Mouse (Mus musculus) adrenal gland, postnatal 10 days (tissue): ENCODE data around the gene Pold1. TPM values are rescaled to one million over a fixed set of nuclear protein-coding genes. Genes with fewer than 3 reads are reported as not detected.

ENCODE experiments used
- DNase-seq: peaks from one replicate; pipeline ENCODE4 v3.0.0; 2021; ENCODE audit warnings: mixed read lengths
- total RNA-seq, 2 experiments: library from RNA; stranded (reverse); gene quantifications; 2 replicates each; pipeline ENCODE4 v1.2.3; 2021

Pold1 gene
- total RNA-seq, 2 experiments from 2014 or later = 20.6 to 30.7 TPM

DNA sequence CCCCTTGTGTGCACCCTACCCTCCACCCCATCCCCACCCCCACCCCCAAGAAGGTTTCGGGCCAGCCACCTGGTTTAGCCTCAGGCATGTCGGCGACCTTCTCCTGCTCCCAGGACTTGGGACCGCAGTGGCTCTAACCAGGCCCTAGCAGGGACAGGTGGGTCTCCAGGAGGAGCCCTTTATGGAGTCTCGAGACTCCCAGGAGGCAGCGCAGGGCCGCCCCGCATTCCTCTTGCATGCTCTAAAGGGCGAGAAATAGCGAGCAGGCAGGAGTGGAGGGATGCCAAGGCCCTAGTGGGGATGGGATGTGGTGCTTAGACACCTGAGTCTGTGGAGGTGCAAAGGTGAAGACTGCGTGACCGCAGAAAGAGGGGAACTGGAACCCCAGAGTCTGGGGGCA is 24.1 kb downstream of the Pold1 start, which contains the start of gene Mybpc2:
Mybpc2 (minus strand) TSS at position 155 of the 400 bp plus-strand sequence.
- DNase-seq = no peak

DNA sequence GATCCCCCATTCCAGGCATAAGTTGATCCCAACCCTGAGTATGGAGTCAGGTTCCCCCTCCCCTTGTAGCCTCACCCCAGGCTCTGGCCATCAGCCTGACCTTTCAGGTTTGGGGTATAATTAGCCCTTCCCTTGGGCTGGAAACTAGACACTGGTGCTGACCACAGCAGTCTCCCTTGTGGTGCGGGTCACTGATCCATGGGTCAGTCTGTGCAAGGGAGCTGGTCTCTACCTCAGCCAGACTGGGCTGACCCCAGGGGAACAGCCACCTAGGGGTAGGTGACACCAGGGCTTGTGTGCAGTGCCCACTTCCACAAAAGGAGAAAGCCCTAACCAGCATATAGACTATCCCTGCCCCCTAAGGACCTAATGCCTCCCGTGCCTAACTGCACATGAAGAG is 25.6 kb downstream of the Pold1 start:
- no peak for DNase-seq

DNA sequence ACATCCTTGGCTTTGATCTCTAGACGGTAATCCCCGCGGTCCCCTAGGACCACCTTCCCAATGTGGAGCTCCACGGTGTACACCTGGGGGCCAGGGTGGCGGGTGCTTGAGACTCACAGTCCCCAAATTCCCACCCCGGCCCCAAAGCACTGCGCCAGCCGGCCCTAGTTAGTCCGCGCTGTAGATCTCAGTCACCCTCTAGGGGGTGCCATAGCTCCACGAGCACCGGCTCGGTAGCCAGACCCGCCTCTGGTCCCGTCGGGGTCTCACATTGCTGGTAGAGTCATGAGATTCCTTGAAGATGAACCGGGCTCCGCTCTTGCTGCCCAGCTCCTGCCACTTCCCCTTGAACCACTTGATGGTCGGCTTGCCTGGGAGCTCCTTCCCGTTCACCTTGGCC is 26.9 kb downstream of the Pold1 start:
- peak; percentile 77 for DNase-seq

DNA sequence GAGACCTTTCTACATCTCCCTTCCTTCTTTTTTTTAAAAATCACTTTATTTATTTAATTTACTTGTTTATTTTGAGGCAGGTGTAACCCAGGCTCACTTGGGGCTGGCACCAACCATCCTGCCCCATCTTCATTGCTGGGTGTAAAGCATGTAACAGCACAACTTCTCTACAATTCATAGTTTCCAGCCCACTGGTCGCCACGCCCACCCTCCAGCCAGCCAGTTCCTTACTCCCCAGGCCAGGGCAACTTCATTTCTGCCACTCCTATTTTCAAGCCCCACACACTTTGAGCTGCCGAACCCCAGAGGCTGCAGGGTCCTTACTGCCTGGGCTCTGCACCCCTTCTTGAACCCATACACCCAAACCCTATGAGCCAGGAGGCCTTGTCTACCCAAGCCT is 27.7 kb downstream of the Pold1 start:
- no peak for DNase-seq

DNA sequence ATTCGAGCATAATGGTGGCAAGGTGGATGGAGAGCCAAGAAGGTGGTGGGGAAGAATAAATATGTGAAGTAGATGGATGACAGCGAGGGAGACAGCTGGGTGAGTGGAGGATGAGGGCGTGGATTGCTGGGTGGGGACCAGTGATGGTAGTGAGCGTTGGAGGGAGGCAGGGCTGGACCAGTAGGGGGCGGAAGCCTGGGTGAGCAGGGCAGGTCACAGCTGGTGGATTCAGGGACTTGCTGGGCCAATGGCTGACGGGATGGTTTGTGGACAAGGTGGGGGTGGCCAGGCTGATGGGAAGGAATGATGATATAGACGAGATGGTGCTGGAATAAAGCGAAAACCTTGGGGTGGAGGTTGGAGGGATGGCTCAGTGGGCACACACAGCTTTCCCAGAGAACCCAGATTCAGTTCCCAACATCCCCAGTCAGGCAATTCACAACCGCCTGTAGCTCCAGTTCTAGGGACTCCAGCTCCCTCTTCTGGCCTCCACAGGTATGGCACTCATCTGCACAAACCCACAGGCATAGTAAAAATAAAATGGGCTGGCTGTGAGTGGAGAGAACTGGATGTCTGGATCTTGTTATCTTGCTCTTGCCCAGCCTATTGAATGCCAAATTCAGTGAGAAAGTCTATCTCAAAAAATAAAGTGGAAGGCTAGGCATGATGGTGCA is 29.3 kb downstream of the Pold1 start:
- DNase-seq = no peak

DNA sequence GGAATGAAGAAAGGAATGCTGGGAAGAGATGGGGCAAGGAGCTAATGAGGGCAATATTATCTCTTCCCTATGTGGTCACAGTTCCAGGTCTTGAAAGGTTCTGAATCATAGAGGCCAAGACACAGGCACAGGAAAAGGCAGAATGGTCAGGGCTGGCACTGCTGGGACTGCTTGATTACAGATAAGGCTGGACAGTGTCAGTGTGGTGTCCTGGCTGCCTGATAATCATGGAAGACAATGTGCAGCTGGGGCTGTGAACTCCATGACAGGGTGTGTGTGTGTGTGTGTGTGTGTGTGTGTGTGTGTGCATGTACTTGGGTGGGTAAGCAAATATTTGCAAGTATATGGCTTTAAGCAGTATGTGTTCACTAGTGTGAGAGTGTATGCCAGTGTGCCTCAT is 41.2 kb downstream of the Pold1 start:
- DNase-seq = no peak

DNA sequence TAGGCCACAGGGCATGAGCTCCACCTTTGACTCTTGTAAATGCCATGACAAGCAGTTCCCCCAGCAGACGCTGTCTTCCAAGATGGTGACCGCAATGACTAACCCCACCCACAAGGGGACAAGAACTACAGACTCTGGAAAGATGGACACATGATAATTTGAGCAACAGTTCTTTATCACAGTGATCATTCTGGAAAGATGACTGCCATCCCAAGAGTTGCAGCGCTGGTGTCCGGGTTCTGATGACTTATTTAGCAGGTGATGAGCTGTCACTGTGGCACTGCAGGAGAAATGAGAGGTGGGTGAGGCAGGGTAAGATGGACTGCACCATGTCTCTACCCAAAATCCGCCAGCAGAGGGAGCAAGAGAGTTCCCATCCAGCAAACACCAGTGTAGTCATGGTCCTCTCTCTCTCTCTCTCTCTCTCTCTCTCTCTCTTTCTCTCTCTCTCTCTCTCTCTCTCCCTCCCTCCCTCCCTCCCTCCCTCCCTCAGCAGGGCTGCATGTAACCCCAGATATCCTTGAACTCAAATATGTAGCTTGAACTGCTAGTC is 47.0 kb downstream of the Pold1 start:
- DNase-seq = peak; percentile 80

DNA sequence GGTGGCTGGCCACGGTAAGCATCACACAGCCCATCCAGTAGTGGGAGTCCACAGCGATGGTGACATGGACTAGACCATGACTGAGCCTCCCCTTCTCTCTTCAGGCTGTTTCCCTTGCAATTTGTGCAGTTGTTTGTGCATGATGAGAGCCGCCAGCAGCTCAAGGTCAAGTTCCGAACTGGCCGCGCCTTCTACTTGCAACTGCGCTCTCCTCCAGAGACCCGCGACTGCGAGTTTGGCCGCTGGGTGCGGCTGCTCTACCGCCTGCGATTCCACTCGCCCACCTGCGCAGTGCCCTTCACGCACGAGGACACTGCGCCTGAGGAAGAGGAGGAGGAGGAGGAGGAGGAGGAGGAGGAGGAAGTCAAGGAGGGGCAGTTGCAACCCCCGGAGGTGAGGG is 48.6 kb downstream of the Pold1 start:
- DNase-seq = no peak

DNA sequence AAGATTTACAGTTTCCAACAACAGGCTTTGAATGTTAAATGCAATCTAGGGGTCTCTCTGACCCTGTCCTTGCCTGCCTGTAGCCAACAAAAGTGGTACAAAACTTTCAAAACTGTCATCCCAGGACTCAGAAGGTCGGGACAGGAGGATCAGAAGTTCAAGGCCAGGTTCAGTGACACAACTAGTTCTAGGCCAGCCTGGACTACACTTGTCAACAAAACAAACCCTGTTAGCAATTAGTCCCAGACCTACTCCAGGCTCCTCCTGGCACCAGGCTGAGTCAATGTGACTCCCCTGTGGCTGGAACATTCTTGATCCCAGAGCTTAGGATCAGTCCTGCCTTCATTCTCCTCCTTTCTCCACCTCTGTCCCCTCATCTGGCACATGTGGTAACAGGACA is 49.7 kb downstream of the Pold1 start:
- no peak for DNase-seq

DNA sequence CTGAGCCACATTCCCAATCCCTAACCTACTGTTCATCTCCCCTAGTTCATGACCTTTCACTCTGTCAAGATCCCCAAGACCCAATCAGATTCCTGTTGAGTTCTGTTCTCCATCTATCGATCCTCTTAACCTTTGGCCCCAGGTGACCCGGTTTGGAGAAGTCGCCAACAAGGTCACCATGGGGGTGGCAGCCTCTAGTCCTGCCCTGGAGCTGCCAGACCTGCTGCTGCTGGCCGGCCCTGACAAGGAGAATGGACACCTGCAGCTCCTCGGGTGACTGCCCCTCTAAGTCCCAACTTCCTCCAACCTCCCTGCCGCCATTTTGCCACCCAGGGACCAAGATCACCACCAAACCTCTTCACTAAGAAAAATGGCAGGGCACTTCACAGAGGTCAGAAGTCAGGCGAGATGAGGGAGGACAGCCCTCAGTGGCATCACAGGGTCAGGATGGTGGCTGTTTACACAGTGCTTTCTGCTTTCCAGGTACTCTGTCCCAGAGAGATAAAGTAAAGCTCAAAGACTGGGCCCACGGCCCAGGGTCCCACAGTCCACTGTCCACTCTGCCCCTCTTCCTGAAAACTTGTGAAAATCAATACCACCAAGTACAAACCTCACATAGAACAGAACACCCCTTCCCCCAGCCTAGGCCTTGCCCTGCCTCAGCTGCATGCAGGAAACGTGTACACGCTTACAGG is 51.1 kb downstream of the Pold1 start:
- no peak for DNase-seq

DNA sequence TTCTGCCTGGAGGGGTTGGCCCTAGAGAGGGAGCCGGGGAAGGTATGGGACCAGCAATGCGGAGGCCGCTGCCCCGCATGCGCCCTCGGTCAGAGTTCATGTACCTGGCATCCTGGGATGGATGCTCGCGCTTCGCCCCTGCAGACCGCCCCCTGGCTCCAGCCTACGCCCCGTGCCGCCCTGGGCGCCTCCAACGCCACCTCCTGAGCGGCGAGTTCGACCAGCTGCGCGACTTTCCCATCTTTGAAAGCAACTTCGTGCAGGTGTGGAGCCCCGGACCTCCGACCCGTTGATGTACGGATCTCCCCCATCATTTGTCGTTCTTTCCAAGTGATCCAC is 51.9 kb downstream of the Pold1 start:
- no peak for DNase-seq

DNA sequence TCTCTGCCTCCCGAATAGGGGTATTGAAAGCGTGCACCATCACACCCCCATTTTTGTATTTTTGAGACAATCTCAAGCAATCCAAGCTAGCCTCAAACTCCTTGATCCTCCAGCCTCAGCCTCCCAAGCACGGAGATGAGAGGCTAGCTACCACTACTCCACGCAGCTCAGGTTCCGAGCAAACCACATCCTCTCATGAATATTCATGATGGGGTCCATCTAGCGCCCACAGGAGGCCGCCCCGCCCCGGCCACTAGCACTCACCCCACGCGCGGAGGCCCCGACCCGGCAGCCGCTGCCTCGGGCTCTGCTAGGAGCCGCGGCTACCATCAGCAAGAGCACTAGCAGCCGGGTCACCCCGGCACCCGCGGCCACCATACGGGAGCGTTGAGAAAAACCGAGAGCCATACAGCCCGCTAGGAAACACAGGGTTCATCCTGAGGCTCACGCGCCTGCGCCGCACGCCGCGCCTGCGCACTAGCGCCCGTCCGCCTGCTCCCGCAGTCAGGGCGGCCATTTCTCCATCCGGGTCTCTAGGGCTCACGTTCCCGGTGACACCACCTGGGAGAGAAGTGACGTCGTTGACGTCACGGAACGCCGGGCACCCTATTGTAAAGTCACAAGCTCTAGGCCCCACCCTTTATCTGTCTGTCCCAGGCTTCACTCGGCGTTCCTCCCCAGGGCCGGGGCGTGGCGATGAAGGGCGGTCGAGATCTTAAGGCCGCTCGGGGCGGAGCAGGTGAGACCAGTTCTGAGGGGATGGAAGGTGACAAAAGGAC is 52.5 kb downstream of the Pold1 start, which contains the start of the genes Emc10 and Fam71e1:
Emc10 (minus strand) TSS at position 538 of the 779 bp plus-strand sequence.
Fam71e1 (plus strand) TSS at position 590 of the 779 bp plus-strand sequence.
- peak; percentile 99 for DNase-seq

DNA sequence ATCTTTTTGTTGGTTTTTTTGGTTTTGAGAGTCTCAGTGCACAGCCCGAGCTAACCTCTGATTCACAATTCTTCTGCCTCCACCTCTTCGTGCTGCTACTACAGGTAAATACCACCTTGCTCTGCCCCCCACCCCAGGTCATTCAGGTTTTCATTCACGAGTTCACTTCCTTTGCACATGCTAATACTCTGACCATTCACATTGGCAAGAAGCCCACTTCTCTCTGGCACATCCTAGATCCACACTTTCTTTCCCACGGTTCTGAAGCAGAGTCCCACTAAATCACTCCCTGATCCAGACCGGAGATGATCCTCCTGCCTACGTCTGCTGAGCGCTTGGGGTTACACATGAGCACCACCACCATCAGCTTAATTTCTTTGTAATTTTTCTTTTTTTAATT is 53.6 kb downstream of the Pold1 start:
- DNase-seq = no peak

DNA sequence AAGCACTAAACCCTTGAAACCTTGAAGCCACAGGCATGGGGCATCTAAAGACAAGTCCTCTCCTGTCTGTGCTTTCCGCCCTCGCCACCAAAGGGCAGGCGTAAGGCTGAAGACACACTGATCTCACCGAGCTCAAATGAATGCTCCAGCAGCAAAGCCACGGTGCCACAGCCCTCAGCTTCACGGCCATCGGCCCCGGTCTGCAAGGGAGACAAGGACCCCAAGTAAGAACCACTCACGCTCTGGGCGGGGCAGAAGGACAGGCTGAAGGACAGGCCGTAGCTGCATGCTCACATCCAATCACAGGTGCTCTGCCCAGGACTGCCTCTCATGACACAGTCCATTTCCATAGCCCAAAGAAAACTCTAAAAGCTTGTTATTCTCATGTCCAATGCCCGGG is 54.0 kb downstream of the Pold1 start:
- no peak for DNase-seq

DNA sequence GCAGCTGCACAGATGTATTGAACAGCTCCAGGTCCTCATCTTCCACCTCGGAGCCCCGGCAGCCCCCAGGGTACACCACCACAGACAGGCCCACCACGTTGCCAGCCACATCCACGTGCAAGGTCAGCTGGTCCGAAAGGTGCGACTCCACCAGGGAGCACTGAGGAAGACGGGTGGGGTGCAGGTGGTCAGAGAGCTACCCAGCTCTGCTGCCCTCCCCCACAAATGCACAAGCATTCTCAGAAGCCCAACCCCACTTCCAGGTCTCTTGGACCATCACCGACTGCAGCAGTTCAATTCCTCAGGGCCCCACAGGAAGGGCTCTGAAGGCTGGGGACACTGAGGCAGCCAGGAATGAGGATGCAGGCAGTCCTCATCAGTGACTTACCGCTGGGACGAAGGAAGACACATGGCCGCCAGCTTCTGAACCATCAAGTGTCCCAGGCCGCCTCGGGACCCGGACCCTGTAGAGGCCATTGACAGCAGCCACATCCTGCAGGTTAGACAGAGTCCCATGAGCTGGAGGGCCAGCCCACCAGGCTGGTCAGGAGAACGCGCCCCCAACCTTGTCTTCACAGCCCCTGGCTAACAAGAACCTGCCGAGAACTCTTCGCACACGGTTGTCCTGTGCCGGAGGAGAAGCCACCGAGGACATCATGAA is 56.4 kb downstream of the Pold1 start:
- DNase-seq = no peak

DNA sequence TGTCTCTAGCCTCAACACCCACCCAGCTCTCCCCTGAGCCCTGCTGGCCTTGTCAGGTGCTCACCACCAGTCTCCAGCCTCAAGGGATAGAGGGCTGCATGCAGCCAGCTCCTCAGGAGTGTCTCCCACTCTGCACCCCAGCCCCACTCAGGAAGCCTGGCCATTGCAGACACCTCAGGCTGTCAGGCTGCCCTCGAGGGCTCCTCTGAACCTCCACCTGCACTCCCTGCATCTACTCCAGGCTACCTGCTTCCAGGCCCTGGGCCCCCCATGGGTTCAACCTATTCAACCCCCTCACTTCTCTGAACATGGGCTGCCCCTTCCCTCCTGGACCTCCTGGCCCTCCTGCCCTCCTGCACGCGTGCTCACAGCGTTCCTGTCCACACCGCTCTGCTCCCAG is 57.3 kb downstream of the Pold1 start:
- DNase-seq = no peak

DNA sequence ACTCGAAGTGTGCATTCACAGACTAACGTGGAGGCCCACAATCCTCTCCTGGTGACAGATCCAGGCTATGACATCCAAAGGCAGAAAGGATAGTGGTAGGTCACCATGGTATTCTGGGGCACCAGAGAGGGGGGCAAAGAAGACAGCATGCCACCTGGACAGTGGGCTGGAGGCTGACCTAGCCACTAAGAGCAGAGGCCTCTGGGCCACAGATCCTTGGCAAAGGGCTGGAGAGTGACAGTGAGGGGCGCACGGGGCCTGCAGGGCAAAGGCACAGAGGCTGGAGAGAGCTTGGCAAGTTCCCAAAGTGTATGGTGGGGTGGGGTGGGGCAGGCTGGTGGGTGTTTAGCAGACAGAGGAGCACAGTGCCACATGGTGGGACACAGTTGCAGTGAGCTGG is 58.4 kb downstream of the Pold1 start:
- no peak for DNase-seq

DNA sequence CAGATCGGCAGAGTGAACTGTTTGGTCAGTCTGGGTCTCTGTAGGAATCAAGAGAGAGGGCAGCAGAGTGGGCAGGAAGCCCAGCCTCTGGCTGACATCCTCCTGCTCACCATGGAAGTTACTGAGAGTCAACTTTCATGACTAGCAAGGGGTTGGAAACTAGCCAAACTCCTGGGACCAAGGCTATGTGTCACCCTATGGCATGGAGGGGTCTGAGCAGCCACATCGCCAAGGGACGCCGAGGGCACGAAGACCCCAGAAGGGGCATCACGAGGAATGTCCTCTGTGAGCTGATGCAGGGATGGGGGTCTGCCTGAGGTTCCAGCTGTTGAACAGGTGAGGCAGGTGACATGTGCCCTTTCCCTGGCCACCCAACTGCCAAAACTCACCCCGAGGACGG is 60.1 kb downstream of the Pold1 start:
- DNase-seq = no peak

DNA sequence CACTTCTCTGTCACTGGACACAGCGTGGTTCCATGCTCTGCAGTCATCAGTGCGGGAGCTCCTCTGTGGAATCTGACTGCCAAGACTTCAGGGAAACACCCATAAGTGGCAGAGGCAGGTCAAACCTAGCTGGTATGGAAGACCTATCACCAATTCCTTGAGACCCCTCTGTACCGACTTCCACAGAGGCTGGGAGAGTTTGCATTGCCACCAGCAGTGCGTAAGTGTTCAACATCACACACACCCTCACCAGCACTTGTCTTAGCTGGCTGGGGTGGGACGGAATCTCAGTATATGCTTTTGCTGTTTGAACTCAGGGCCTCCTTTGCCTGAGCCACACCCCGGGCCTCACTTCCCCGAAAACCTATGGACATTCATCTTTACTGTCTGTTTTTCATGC is 60.7 kb downstream of the Pold1 start:
- no peak for DNase-seq

DNA sequence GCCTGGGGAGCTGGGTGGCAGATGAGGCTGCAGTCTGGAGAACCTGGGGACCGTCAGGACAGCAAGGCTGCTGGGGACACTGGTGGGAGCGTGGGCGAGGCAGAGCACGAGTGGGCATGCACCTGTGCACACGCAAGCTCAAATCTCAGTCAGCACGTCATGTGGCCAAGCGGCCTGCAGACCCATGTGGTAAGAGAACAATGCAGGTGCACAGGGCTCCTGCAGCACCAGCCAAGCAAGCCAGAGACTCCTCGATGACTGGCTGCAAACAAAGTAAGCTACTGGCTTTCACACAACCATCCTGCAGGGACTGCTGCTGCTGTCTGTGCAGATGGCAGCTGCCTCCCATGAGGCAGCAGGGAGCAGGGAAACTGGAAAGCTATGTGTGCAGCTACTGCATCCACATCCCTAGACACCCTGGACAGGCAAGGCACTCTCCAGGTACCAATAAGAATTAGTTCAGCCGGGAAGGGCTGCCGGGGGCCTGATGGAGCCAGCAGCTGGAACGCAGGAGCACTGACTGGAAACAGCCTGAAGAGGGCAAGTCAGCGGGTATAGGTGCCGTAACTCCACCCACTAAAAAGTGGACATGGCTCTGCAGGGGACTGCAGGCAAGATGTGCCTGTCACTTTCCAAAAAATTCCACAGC is 61.6 kb downstream of the Pold1 start:
- DNase-seq = no peak

DNA sequence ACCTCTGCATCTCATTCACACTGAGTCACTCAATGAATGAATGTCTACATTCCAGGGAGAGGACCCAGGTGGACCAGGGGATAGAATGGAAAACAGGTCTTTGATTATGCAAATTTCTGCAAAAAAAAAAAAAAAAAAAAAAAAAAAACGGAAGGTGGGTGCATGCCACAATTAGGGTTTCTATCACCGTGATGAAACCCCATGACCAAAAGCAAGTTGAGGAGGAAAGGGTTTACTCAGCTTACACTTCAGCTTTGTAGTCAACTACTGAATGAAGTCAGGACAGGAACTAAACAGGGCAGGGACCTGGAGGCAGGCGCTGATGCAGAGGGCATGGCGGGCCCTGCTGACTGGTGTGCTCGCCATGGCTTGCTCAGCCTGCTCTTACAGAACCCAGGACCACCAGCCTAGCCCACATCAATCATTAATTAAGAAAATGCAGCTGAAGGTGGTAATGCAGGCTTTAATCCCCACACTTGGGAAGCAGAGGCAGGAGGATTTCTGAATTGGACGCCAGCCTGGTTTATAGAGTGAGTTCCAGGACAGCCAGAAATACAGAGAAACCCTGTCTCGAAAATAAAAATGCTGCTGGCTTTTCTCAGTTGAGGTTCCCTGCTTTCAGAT is 63.0 kb downstream of the Pold1 start:
- no peak for DNase-seq
